Mouse (Mus musculus): Measurements from ENCODE around the gene Prdx1.

DNA sequence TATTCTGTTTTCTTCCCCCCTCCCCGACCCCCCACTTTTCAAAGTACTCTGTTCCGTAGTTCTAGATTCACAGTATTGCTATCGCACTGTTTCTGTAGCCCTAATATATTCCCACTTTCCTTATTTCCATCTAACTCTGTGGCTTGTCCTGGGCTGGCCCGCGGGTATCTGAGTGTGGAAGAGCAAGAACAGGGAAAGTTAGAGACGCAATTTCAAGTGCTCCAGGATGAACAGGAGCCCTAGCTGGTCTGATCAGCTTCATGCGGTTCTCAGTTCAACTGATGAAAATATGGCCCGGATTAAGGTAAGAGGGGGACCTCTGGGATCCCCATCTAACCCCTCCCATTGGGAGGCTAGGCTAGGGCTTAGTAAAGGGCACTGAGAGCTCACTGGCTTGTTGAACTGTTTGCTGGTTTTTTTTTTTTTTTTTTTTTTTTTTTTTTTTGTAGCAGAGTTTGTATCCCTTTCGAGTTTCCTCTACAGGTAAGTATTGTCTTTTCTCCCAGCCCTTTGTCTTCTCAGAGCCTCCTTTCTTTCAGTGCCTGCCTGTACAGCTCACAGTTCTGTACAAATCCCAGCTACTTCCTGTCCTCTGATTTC is 23.5 kb downstream of the Prdx1 start:
- TF ChIP-seq CTCF (IDR thresholded peaks at IDR 0.05; ENCODE audit: low read depth, low read length) (no peak), POLR2A (IDR thresholded peaks at IDR 0.05; ENCODE audit: extremely low read depth, insufficient read depth, low read length) (no peak)
